Mouse (Mus musculus): Measurements from ENCODE around the gene Commd9.
A peak's percentile ranks its signal among the peaks of the same experiment; 100 is the strongest.

Gene Commd9

DNA sequence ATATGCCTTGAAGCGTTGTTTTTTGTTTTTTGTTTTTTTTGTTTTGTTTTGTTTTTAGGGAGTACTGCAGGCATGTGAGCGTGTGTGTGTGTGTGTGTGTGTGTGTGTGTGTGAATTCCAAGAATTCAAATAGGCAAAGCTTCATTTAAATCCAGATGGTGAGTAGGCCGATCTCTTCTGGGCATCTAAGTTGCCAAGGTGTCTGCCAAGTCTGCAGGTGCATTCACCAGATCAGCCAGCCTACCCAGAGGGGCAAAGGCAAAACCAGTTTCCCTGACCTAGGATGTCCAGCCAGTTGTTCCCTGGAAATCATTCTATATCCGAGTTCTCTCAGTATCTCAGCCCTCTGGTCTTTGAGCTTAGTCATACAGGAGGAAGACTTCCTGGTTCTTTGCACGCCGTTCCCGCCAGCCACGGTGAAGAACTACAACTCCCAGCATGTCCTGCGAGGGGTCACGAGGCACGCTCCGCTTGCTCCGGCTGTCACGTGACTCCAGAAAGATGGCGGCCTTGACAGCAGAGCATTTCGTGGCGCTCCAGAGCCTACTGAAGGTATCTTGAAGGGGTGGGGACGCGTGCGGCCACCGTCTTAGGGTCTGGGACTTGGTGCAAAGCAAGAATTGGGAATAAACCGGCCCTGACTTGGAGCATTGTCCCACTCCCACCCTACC lies at the start of gene Commd9:
Gene Commd9, plus strand, starts transcription at position 480 of the 671 bp plus-strand sequence.
- peak; percentile 96 for DNase-seq

DNA sequence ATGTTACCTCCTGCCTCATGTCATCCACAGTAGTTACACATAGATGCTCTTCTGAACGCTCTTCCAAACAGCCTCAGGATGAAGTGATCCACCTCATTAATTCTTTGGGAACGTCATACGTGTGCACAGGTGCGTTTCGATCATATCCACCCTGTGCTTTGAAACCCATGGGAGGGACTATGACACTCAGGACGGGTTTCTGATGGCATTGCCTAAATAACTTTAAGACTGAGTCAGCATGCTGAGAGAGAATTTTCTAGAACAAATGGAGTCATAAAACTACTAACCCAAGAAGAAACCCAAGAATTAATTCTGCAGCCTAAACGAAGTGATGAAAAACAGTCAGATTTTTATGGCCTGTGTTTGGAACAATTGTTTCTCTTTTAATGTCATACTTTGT lies 43.3 kb upstream of the Commd9 start:
- DNase-seq, result no peak

DNA sequence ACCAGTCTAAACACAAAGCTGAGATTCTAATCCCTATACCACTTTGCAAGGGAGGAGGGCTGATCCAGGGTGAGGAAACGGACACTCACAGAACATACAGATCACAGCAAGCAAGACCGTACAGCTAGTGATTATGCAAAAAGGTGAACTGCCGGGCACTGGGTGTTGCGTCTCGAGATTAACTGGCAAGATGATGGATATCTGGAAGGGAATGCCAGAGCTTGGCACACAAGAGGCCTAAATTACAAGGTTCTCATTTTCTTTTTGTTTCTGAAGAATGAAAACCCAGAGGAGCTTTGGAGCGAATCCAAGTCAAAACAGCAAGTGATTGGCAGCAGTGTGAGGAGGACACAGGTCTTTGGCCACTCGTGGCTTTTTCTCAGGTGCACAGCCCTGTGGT lies 31.3 kb upstream of the Commd9 start:
- no peak for DNase-seq

DNA sequence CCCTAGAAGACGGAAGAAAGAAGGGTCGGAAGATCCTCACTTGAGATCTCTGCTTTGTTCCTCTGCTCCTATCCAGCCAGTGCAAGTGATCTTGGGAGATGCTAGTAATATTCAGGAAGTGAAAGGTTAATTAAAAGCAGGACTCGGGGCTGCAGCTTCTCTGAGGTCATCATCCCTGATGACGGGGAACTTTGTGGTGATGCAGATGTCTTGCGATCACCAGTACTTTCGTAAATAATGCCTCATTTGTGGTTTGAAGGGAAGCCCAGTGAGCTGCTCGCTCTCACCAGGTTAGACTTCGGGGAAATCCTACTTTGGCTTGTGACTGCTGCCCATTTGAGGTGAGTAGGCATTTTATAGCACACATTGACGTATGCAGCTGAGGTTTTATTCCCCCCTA lies 29.9 kb upstream of the Commd9 start:
- DNase-seq, result no peak

DNA sequence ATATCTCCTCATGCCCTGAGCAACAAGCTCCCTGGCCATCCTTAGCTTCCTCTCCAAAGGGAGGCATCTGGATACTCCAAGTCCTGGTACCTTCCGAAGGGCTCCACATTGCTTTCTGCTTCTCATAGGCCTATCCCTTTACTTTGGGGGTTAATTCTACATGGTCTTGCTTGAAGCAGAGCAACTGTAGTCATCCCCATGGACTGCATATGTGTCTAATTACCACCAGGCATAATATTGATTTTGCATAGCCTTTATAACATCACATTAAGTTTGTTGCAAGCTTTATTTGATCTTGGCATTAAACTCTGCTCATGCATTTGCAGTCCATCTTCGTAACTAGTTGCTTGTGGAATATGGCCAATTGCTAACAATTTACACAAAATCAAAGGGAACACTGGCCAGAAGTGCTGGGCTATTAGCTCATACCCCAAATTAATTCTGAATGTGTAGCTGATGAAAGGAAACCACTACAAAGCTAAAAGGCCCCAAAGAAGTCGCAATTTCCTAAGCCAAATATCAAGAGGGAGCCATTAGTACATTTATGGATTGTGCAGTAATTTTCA lies 25.0 kb upstream of the Commd9 start:
- DNase-seq, result no peak

DNA sequence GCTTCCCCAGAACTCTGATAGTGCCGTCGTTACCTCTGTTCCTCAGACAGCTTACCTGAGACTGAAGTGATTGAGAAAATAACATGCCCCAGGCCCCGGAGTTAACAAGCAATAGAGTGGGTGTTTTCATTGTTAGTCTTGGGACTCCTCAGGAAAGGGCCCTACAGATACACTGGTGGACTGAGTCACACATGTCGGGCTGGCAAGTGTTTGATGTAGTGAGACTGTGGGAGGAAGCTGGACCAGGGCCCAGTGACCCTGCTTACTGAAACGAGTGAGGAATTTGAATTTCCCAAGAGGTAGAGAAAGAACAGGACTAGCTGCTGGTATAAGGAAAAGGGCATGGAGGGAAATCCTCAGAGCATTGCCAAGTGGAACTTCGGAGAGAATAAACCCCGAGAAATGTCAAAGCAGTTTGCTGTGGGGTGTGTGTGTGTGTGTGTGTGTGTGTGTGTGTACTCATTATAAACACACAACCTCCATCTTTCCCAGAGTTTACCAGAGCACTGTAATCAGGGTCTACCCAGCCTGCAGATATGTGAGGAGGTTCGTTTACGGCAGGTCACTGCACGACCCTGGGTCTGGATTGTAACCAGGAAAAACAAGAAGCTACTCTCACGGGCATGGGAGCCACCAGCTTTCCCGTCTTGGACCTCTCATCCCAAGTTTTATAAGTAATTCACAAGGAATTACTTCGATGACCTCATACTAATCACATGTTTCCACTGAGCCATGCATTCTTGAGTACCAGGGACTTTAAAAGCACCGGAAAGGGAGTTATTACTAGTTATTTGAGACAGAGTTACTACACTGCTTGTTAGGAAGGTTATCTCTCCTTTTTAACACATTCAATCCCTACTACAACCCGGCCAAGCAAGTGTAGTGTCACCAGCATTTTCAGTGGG lies 23.6 kb upstream of the Commd9 start:
- no peak for DNase-seq

DNA sequence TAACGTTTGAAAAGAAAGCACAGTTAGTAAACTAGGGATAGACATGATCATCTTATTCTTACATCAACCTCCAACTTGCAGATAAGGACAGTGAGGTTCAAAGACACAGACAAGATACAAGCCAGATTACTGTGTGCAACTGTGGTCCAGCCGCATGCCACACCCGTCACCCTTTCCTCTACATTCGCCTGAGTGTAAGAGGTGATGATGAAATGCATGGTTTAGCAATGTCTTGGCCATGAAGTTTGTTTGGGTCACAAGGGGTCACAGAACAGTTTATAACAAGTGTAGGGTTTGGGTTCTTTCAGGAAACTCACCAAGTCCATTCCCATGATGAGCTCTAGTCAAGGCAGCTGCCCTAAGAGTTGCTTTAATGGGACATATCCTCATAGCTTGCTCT lies 17.4 kb upstream of the Commd9 start:
- DNase-seq, result no peak

DNA sequence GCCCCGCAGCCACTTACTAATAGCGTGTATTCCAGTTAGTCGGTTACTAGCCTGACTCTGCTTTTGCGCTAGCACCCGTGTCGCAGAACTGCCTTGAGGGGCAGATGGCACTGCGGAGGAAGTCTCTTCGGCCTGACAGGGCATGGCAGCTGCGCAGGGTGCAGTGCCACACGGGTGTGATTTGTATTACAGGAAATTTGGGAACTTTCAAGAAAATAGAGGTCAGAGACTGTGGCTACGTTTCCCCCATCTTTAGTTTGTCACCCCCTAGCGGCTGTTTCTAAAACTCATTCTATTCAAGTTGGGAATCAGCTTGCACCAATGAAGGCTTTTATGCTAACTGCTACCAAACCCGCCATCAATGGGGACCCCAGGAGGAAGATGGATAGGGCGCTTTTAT lies 14.9 kb upstream of the Commd9 start:
- peak; percentile 56 for DNase-seq

DNA sequence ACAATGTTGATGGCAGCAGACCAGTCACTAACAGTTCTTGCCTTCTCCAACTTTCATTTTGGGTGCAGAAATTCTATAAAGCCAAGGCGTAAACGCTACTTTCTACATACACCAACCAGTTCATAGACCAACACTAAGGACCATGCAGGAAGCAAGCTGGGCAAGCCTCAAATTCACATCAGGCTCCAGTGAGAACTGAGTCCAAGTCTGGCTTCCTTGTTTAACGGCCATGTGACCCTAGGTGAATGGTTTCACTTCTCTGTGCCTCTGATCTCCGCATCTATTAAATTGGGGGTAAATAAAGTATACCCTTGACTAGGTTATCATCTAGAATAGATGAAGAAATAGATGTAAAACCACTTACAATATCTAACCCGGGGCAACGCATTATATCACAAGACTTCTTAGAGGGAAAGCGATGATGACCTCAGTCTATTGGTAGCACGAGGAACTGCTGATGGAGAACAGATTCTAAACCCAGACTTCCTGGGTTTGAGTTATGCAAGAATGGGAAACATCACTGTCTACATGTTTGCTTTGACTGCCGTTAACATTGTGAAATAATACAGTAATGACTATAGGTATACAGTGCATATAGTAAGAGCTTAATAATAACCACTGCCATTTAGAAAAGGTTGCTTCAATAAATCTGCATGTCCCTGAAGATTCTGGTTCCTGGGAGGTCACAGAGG lies 4.4 kb upstream of the Commd9 start:
- DNase-seq, result no peak

DNA sequence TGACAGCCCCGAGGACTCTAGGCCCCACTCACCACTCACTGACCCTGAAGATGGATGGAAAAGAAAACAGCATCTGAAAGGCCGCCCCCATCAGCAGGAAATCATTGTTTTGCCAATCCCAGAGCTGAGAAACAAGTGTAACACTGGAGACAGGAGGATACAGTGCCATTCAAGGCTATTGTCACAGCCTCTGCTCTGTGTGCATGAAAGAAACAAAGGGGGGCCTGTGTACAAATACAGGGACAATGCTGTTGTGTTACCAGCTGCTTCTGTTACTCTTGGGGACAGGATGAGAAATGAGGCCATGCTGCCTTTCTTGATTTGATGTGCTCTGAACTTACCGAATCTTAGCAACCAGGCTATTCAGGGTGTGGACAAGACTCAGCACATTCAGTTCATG lies 3.0 kb upstream of the Commd9 start, which contains the start of gene Prr5l:
Gene Prr5l, minus strand, starts transcription at position 30 of the 400 bp plus-strand sequence.
- no peak for DNase-seq

DNA sequence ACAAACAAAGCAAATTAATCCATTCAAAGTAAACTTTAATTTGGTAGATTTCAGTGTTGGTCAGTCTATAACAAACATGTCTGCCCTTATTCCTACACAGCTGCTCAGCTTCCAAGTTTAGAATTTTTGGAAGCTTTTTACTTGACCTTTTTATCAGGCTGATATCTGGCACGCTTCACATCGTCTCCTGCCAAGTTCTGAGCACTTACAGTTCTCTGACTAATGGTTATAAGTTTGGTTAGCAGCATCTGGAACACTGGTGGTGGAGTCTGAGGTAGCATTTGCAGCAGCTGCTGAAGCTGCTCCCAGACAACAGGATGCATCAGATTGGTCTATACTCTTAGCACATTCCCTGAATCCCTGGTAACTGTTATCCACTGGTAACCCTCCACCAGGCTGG lies 1.8 kb upstream of the Commd9 start:
- DNase-seq, result no peak

DNA sequence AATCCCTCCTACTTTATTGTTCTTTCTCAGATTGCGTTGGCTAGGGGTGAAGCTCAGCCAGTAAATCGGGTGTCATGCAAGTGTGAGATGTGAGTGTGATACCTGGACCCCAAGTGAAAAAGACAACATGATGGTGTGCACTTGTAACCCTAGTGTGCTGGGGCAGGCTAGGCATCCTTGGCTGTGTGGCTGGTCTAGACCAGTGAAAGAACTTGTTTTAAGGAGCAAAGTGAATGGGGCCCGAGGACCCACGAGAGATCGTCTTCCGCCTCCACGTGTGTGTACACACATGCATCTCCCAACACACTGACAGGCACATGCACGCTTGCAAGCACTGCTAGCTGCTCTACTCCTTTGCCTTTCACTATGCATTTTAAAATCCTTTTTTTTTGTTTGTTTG lies 2.8 kb downstream of the Commd9 start:
- no peak for DNase-seq

DNA sequence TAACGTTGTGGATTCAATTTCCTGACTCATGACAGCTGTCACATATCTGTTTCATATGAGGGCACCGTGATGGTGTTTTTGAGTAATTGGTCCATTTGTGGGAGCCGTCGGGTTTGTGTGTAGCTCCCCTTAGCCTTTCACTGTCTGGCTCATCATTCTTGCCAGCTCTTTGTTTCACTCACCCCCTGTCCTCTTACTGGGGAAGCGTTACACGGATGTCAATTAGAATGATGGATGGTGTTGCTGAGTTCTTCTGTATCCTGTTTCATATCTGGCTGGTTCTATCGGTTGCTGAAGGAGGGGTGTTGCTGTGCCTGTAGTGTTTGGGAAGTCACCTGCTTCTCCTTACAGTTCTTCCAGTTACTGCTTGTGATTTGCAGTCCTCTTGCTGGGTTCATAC lies 5.1 kb downstream of the Commd9 start:
- DNase-seq, result no peak

DNA sequence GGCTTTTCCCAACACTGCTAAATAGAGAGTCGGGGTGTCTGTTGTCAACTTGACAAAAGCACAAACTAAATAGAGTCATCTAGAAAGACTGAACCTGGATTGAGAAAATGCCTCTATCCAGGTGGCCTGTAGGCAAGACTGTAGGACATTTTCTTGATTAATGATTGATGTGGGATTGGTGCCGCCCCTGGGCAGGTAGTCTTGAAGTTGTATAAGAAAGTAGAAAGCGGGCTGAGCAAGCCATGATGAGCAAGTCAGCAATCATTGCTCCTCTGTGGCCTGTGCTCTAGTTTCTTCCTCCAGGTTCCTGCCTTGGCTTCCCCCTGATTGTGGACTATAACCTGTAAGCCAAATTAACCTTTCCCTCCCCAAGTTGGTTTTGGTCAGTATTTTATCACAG lies 8.1 kb downstream of the Commd9 start:
- no peak for DNase-seq

DNA sequence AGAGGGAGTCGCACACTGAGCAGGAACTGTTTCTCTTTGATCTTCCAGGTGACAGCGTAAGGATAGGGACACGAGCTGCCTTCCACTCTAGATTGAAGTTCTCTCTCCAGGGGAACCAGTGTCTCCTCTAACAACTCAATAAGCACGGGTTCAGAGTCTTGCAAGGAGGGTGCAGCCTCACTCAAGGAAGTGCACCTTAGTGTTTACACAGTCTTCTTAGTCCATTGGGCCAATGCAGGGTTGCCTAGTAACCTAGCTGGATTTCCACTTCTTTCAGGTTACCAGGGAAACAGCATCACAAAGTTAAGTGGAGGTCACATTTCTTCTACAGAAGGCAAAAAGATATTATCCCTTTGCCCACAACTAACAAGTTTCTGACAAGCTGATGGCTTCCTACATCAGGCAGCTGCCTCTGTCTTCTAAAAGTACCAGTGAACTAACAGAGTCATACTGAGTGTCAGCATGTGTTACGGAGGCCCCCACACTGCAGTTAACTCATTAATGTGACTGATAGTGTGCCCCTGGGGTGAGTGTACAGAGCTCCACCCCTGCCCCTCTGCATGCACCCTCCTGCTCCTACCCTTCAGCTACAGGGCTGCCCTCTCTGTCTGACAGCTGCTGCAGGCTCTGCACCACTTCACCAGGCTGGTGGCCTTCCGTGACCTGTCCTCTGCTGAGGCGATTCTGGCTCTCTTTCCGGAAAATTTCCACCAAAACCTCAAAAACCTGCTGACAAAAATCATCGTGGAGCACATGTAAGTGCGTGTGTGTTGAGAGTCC lies 10.6 kb downstream of the Commd9 start:
- DNase-seq, result no peak

DNA sequence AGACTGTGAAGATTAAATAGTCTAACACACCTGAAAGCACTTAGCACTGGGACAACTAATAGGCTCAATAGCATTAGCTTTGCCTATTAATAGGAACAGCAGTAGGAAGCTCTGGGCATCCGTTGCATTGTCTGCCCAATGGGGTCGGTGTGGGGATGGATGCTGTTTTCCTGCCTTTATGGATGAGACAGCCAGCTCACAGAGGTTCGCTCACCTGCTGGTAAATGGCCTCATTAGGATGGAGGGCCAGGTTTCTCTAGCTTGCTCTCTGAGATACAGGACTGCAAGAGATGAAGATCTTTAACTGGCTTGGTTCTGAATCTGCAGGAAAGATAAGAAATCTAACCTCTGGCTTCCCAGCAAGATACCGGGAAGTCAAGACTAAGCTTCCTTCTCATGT lies 16.1 kb downstream of the Commd9 start:
- DNase-seq, result no peak

DNA sequence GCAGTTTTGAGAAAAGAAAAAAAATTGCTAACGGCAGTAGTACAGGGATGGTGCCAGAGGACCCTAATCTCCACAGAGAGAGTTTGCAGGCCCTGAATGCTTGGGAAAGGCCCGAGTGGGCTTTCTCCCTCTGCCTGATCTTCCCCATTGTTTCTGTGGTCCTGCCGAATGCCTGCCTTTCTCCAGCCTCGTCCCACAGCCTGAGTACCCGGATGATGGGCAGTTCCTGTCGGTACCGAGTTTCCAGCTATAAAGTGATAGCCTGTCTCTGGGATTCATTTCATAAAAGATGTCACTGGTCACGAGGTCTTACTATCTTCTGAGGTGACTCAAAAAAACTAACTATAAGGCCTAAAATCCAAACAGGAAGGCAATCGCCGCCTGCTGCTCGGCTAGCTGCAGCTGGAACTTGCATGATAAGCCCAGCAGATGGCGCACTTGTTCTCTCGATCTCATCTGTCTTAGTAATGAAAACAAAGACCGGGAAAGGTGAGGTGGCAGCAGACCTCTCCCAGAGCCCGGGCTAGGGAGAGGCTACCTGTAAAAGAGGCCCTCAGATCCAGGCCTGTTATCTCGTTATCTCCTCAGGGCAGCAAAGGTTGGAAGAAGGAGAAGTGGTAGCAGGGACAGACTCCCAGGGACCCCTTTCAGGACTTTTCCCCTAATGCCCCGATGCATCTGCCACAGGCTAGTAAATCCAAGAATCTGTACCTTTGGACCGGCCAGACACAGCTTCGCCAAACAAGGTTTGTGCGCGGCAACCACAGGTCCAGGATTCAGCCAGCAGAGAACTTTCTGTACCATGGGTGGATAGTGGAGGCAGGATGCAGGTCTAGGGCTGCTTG lies 19.7 kb downstream of the Commd9 start:
- DNase-seq, result peak; percentile 85

DNA sequence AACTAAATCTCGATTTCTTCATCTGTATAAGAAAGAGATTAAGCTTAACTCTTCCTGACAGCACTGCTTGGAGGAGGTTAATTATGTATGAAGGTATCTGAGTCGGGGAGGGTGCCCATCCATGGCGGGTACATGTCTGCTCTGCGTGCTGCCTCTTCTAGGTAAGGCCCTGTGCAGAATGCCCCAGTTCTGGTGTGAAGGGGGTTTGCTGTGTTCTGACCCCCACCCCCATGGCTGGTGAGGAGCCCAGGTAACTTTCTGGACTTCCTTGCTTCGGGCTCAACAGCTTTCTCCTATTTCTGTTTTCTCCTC lies 20.3 kb downstream of the Commd9 start:
- no peak for DNase-seq

DNA sequence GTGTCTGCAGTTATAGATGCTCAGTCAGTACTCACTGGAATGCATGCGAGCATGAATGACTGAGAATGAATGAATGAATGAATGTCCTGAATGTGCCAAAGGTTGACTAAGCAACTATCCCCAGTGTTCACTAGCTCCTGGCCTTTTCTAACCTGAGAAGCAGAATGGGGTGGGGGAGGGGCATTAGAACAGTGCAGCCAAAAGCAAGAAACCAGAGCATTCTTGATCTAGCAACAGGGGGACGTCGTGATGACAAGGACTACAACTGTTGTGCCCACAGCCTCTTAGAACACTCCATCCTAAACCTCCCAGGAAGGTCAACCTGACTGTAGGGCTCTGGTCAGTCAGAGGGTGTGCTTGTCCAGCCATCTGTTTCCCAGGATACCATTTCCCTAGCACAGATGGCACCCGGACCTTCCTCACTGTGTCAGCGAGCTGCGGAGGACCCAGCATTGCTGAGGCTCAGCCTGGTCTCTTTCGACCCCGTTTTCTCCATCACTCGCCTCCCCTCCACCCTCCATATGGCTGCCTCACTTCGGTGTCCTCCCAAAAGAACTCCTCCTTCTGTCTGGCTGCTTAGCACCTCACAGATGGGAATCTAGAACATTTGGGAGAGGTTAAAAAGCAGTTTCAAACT lies 21.5 kb downstream of the Commd9 start:
- no peak for DNase-seq

DNA sequence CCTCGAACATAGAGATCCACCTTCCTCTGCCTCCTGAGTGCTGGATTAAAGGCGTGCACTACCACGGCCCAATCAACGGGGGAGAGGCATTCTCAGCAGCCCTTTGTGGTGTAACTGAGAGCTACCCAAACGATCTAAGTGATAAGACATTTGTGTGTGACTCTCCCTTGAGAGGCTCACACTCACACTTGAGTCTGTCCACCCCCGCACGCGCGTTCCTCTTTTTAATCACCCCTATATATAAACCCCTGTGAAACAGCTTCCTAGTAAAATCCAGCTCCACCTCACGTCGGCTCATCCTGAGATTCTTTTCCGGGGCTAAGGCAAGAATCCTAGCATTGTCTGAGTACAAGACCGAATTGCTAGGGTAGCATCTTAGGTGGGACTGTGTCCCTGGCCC lies 22.7 kb downstream of the Commd9 start:
- DNase-seq, result no peak
